Mouse (Mus musculus) midbrain, embryonic 14.5 days (tissue): Measurements from ENCODE around the gene Zfp184. TPM values are rescaled to one million over a fixed set of nuclear protein-coding genes. Genes with fewer than 3 reads are reported as not detected.

ENCODE experiments used
- ATAC-seq: fragments of 200-750 bp; cut with Nextera tagmentation; 2 replicates; pipeline ENCODE4 v1.8.0; 2017; ENCODE audit warnings: moderate number of reproducible peaks, moderate library complexity; ENCODE audit not compliant: low FRiP score, low TSS enrichment
- DNase-seq: peaks from one replicate; pipeline ENCODE4 v3.0.0-alpha.2; 2015
- H3K27ac ChIP-seq: fragments of 300-500 bp; sonication (generic); replicated peaks from 2 replicates; pipeline ENCODE4 v1.5.1; 2014; ENCODE audit warnings: mild to moderate bottlenecking, low read depth, low read length, moderate library complexity
- H3K27me3 ChIP-seq: fragments of 300-500 bp; sonication (generic); 2 replicates; pipeline ENCODE4 v1.6.1; 2014; ENCODE audit warnings: low read length, control low read depth, mixed read lengths; ENCODE audit not compliant: control insufficient read depth, insufficient read depth
- H3K36me3 ChIP-seq: fragments of 300-500 bp; sonication (generic); 2 replicates; pipeline ENCODE4 v1.6.1; 2014; ENCODE audit warnings: low read length, control low read depth; ENCODE audit not compliant: control insufficient read depth, insufficient read depth
- H3K4me1 ChIP-seq: fragments of 300-500 bp; sonication (generic); 2 replicates; pipeline ENCODE4 v1.6.1; 2014; ENCODE audit warnings: mild to moderate bottlenecking, antibody characterized with exemption, low read length, control low read depth; ENCODE audit not compliant: control insufficient read depth, insufficient read depth
- H3K4me2 ChIP-seq: fragments of 300-500 bp; sonication (generic); 2 replicates; pipeline ENCODE4 v1.6.1; 2014; ENCODE audit warnings: mild to moderate bottlenecking, low read length, moderate library complexity
- H3K4me3 ChIP-seq: fragments of 300-500 bp; sonication (generic); replicated peaks from 2 replicates; pipeline ENCODE4 v1.5.1; 2014; ENCODE audit warnings: low read depth, low read length
- H3K9ac ChIP-seq: fragments of 300-500 bp; sonication (generic); replicated peaks from 2 replicates; pipeline ENCODE4 v1.6.1; 2014; ENCODE audit warnings: mild to moderate bottlenecking, low read length, moderate library complexity
- H3K9me3 ChIP-seq: fragments of 300-500 bp; sonication (generic); 2 replicates; pipeline ENCODE4 v1.6.1; 2016; ENCODE audit warnings: low read length, control low read depth, mixed read lengths; ENCODE audit not compliant: control insufficient read depth
- WGBS: fragments of 180-500 bp; shearing (Covaris S2); extraction: QIAGEN DNeasy Blood & Tissue Kit; methylation state at CpG from one replicate; pipeline ENCODE4 v1.1.7; 2014; 5-methylcytosine and 5-hydroxymethylcytosine counted together
- polyA plus RNA-seq: library from polyadenylated mRNA; unstranded; fragments of >200 nt; fragmentation: Nextera tagmentation; extraction: Ambion mirVana; gene quantifications from 2 replicates; pipeline ENCODE4 v1.2.1, GENCODE M21; 2014

The Zfp184 gene
- polyA plus RNA-seq, 1 experiment from 2014 or later = 18.2 TPM

GRCm38 (mm10) chr13:21933626-21934548, 11.0 kb upstream of the Zfp184 start:
- Histone ChIP-seq H3K4me3 (no peak overlapping the region), H3K9me3 (no peaks in the 10 kb centered on the region), H3K9ac (no peak overlapping the region), H3K27ac (no peak overlapping the region), H3K4me1 (no peaks in the 10 kb centered on the region), H3K27me3 (peaks cover 14% of the 10 kb centered on the region; the same call in 1 of the 2 replicates), H3K4me2 (peak overlapping the region; percentile 23; the same call in 1 of the 2 replicates), H3K36me3 (no peaks in the 10 kb centered on the region)
- ATAC-seq (no peak), DNase-seq (no peak)
- WGBS = 8% methylated on average over 28 of the region's 28 CpGs

- Histone ChIP-seq H3K27me3 (peaks cover 14% of the 10 kb centered on the region; the same call in 1 of the 2 replicates), H3K9me3 (no peaks in the 10 kb centered on the region), H3K27ac (no peak overlapping the region), H3K36me3 (no peaks in the 10 kb centered on the region), H3K9ac (no peak overlapping the region), H3K4me1 (no peaks in the 10 kb centered on the region), H3K4me2 (no peak overlapping the region), H3K4me3 (no peak overlapping the region)
- ATAC-seq = no peak
- 12% methylated on average over 17 of the region's 17 CpGs for WGBS
- DNase-seq = peak; percentile 70
Observed at GRCm38 (mm10) chr13:21934982-21935791, 9.7 kb upstream of the Zfp184 start.

GRCm38 (mm10) chr13:21935833-21936232, 9.1 kb upstream of the Zfp184 start:
- no peaks in the 10 kb centered on the region for H3K4me1 ChIP-seq
- no peaks in the 10 kb centered on the region for H3K36me3 ChIP-seq
- ATAC-seq (no peak), DNase-seq (no peak)
- no peak overlapping the region for H3K4me2 ChIP-seq
- no peaks in the 10 kb centered on the region for H3K9me3 ChIP-seq
- no peak overlapping the region for H3K9ac ChIP-seq
- H3K27ac ChIP-seq = no peak overlapping the region
- WGBS = 4% methylated on average over 7 of the region's 7 CpGs
- H3K27me3 ChIP-seq = peaks cover 14% of the 10 kb centered on the region; the same call in 1 of the 2 replicates
- H3K4me3 ChIP-seq = no peak overlapping the region

DNA sequence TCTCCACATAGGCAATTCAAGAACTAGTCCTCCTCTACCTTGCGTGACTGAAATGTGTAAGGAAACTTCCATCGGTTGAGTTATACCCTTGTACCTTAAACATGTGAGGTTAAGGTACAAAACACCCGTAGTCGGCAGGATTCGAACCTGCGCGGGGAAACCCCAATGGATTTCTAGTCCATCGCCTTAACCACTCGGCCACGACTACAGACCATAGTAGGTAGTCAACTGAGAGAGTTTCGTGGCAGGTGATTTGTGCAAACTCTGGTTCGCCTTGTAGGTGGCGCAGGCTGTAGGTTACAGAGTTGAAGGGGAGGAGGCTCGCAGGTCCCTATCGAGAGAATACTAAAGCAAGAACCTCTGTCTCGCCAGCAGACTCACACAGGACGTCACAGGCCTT, 7.9 kb upstream of the Zfp184 start:
- H3K4me3 ChIP-seq = no peak overlapping the region
- H3K27ac ChIP-seq = no peak overlapping the region
- no peak for DNase-seq
- peaks cover 14% of the 10 kb centered on the region; the same call in 1 of the 2 replicates for H3K27me3 ChIP-seq
- H3K4me2 ChIP-seq = 0 out of 2 replicates have a peak overlapping the region, but pooled peaks have one; percentile 10
- no peaks in the 10 kb centered on the region for H3K4me1 ChIP-seq
- 2% methylated on average over 17 of the region's 17 CpGs for WGBS
- no peaks in the 10 kb centered on the region for H3K36me3 ChIP-seq
- ATAC-seq = no peak
- no peak overlapping the region for H3K9ac ChIP-seq
- H3K9me3 ChIP-seq = no peaks in the 10 kb centered on the region

DNA sequence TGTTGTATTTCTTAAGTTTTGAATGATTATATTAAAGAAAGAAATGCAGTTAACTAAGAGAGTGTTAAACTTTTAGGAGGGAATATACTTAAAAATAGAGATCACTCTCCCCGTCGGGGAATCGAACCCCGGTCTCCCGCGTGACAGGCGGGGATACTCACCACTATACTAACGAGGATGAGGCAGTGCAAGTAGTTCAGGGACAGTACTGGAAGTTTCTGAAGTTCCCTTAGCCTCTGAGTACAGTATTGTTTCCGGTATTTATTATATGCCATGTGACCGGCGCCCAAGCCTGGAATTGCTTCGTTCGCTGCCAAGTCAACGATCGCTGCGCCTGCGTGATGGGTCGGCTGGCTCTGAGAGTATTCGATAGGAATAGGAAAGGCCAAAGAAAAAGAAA, 4.7 kb upstream of the Zfp184 start:
- Histone ChIP-seq H3K36me3 (no peaks in the 10 kb centered on the region), H3K27me3 (peaks cover 14% of the 10 kb centered on the region; the same call in 1 of the 2 replicates), H3K4me1 (no peaks in the 10 kb centered on the region), H3K4me2 (peak overlapping the region; percentile 57), H3K9ac (peak overlapping the region; percentile 34; the same call in 1 of the 2 replicates), H3K27ac (no peak overlapping the region), H3K4me3 (peak overlapping the region; percentile 43), H3K9me3 (no peaks in the 10 kb centered on the region)
- DNase-seq (peak; percentile 94), ATAC-seq (peak; percentile 59)
- under 1% methylated on average over 19 of the region's 19 CpGs for WGBS

DNA sequence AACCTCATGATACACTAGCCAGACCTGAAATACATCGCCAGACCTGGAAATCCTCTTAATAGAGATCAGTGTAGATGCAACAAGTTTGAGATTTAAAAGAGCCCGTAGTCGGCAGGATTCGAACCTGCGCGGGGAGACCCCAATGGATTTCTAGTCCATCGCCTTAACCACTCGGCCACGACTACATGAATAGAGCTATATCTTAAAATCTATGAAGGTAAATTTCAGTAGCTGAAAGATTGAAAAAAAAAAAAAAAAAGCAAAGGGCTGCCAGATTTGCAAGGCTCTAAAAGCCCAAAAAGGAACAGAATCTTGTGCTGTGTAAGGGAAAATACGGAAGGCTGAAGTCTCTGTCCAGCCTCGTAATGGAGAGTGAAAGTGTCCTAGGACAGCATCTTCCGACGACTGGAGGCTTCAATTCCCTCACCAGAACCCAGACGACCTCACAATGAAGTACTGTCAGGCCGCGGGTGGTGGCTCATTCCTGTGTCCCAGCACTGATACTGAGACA, 4.0 kb upstream of the Zfp184 start:
- ATAC-seq = no peak
- WGBS = under 1% methylated on average over 16 of the region's 16 CpGs

GRCm38 (mm10) chr13:21943644-21944043, 1.2 kb upstream of the Zfp184 start:
- 65% methylated on average over 1 of the region's 1 CpGs for WGBS
- DNase-seq = no peak
- no peak overlapping the region for H3K9ac ChIP-seq
- no peak for ATAC-seq
- no peak overlapping the region for H3K4me2 ChIP-seq
- H3K27ac ChIP-seq = no peak overlapping the region
- H3K4me1 ChIP-seq = peaks cover 6% of the 10 kb centered on the region; the same call in 1 of the 2 replicates
- H3K36me3 ChIP-seq = peaks cover 2% of the 10 kb centered on the region
- no peaks in the 10 kb centered on the region for H3K9me3 ChIP-seq
- H3K4me3 ChIP-seq = no peak overlapping the region
- H3K27me3 ChIP-seq = no peaks in the 10 kb centered on the region

More for the DNA sequence above, 4.0 kb upstream of the Zfp184 start:
- Histone ChIP-seq H3K4me3 (peak overlapping the region; percentile 43), H3K9ac (peak overlapping the region; percentile 35), H3K9me3 (no peaks in the 10 kb centered on the region), H3K27ac (no peak overlapping the region), H3K27me3 (peaks cover 14% of the 10 kb centered on the region; the same call in 1 of the 2 replicates), H3K36me3 (no peaks in the 10 kb centered on the region), H3K4me2 (peak overlapping the region; percentile 57), H3K4me1 (no peaks in the 10 kb centered on the region)
- peak; percentile 84 for DNase-seq

- Histone ChIP-seq H3K9me3 (no peaks in the 10 kb centered on the region), H3K36me3 (peaks cover 7% of the 10 kb centered on the region), H3K27ac (no peak overlapping the region; the same call in 1 of the 2 replicates), H3K4me3 (peak overlapping the region; percentile 77), H3K9ac (peak overlapping the region; percentile 77; the same call in 1 of the 2 replicates), H3K27me3 (no peaks in the 10 kb centered on the region), H3K4me1 (peaks cover 6% of the 10 kb centered on the region; the same call in 1 of the 2 replicates), H3K4me2 (peak overlapping the region; percentile 68)
- ATAC-seq (no peak; the same call in 1 of the 2 replicates), DNase-seq (no peak)
- 1% methylated on average over 7 of the region's 7 CpGs for WGBS
Observed at GRCm38 (mm10) chr13:21944592-21944925, 335 bp upstream of the Zfp184 start.
